Mouse (Mus musculus) forebrain, embryonic 15.5 days (tissue): ENCODE measurements at regions not wholly inside any gene's neighbourhood (a gene's known extent, or its start where the extent isn't known, plus 50 kb on each side); places are given as distances from the start of the nearest gene placed in this dataset.

ENCODE experiments used
- ATAC-seq: fragments of 200-750 bp; cut with Nextera tagmentation; replicated peaks from 2 replicates; pipeline ENCODE4 v1.8.0; 2017; ENCODE audit warnings: mild to moderate bottlenecking, moderate TSS enrichment, moderate library complexity
- H3K27ac ChIP-seq: fragments of 300-500 bp; sonication (generic); replicated peaks from 2 replicates; pipeline ENCODE4 v1.5.1; 2015; ENCODE audit warnings: mild to moderate bottlenecking, inconsistent platforms
- H3K27me3 ChIP-seq: fragments of 300-500 bp; sonication (generic); 2 replicates; pipeline ENCODE4 v1.6.1; 2015; ENCODE audit warnings: inconsistent platforms
- H3K36me3 ChIP-seq: fragments of 300-500 bp; sonication (generic); 2 replicates; pipeline ENCODE4 v1.6.1; 2015; ENCODE audit warnings: mild to moderate bottlenecking, inconsistent platforms
- H3K4me1 ChIP-seq: fragments of 300-500 bp; sonication (generic); 2 replicates; pipeline ENCODE4 v1.6.1; 2015; ENCODE audit warnings: inconsistent platforms
- H3K4me2 ChIP-seq: fragments of 300-500 bp; sonication (generic); replicated peaks from 2 replicates; pipeline ENCODE4 v1.6.1; 2015; ENCODE audit warnings: mild to moderate bottlenecking, inconsistent platforms
- H3K4me3 ChIP-seq: fragments of 300-500 bp; sonication (generic); 2 replicates; pipeline ENCODE4 v1.5.1; 2015; ENCODE audit warnings: mild to moderate bottlenecking, inconsistent platforms
- H3K9ac ChIP-seq: fragments of 300-500 bp; sonication (generic); replicated peaks from 2 replicates; pipeline ENCODE4 v1.6.1; 2015; ENCODE audit warnings: mild to moderate bottlenecking, inconsistent platforms
- H3K9me3 ChIP-seq: fragments of 300-500 bp; sonication (generic); 2 replicates; pipeline ENCODE4 v1.6.1; 2016; ENCODE audit warnings: inconsistent platforms
- WGBS: fragments of 180-500 bp; shearing (Covaris S2); methylation state at CpG from one replicate; pipeline ENCODE4 v1.1.7; 2015; ENCODE audit warnings: mixed read lengths; 5-methylcytosine and 5-hydroxymethylcytosine counted together

- H3K4me1 ChIP-seq = peaks cover 5% of the 10 kb centered on the region; the same call in 1 of the 2 replicates
- H3K9me3 ChIP-seq = no peaks in the 10 kb centered on the region
- ATAC-seq = no peak
- H3K27ac ChIP-seq = no peak overlapping the region
- H3K4me3 ChIP-seq = no peak overlapping the region
- H3K27me3 ChIP-seq = no peaks in the 10 kb centered on the region
- no peak overlapping the region for H3K9ac ChIP-seq
- H3K36me3 ChIP-seq = no peaks in the 10 kb centered on the region
- 61% methylated on average over 10 of the region's 10 CpGs for WGBS
- no peak overlapping the region for H3K4me2 ChIP-seq
Observed at GRCm38 (mm10) chr3:147428837-147429236, 576.7 kb downstream of the Ttll7 start.

GRCm38 (mm10) chr3:147442925-147443690 lies 590.9 kb downstream of the Ttll7 start:
- Histone ChIP-seq H3K27ac (no peak overlapping the region), H3K36me3 (no peaks in the 10 kb centered on the region), H3K27me3 (no peaks in the 10 kb centered on the region), H3K9ac (no peak overlapping the region), H3K4me1 (peaks cover 10% of the 10 kb centered on the region; the same call in 1 of the 2 replicates), H3K9me3 (no peaks in the 10 kb centered on the region), H3K4me2 (no peak overlapping the region), H3K4me3 (no peak overlapping the region)
- 43% methylated on average over 5 of the region's 5 CpGs for WGBS
- peak; percentile 75 for ATAC-seq

- no peaks in the 10 kb centered on the region for H3K36me3 ChIP-seq
- H3K4me2 ChIP-seq = no peak overlapping the region
- no peaks in the 10 kb centered on the region for H3K9me3 ChIP-seq
- H3K4me3 ChIP-seq = no peak overlapping the region
- H3K27me3 ChIP-seq = no peaks in the 10 kb centered on the region
- H3K27ac ChIP-seq = no peak overlapping the region
- no peak for ATAC-seq
- H3K9ac ChIP-seq = no peak overlapping the region
- peaks cover 10% of the 10 kb centered on the region; the same call in 1 of the 2 replicates for H3K4me1 ChIP-seq
Observed at GRCm38 (mm10) chr3:147443691-147443960, 591.5 kb downstream of the Ttll7 start.

GRCm38 (mm10) chr3:147444005-147444763 lies 592.0 kb downstream of the Ttll7 start:
- no peak for ATAC-seq
- WGBS = 63% methylated on average over 10 of the region's 10 CpGs
- no peaks in the 10 kb centered on the region for H3K27me3 ChIP-seq
- H3K4me3 ChIP-seq = no peak overlapping the region
- no peak overlapping the region for H3K27ac ChIP-seq
- H3K4me2 ChIP-seq = no peak overlapping the region
- no peaks in the 10 kb centered on the region for H3K36me3 ChIP-seq
- peaks cover 10% of the 10 kb centered on the region; the same call in 1 of the 2 replicates for H3K4me1 ChIP-seq
- H3K9me3 ChIP-seq = no peaks in the 10 kb centered on the region
- H3K9ac ChIP-seq = no peak overlapping the region

- no peaks in the 10 kb centered on the region for H3K9me3 ChIP-seq
- H3K4me2 ChIP-seq = no peak overlapping the region
- no peak overlapping the region for H3K27ac ChIP-seq
- H3K4me3 ChIP-seq = no peak overlapping the region
- no peaks in the 10 kb centered on the region for H3K36me3 ChIP-seq
- no peak overlapping the region for H3K9ac ChIP-seq
- WGBS = 87% methylated on average over 5 of the region's 5 CpGs
- H3K4me1 ChIP-seq = peaks cover 10% of the 10 kb centered on the region; the same call in 1 of the 2 replicates
- H3K27me3 ChIP-seq = no peaks in the 10 kb centered on the region
- no peak for ATAC-seq
Observed at GRCm38 (mm10) chr3:147445066-147445844, 593.1 kb downstream of the Ttll7 start.

- H3K9ac ChIP-seq = no peak overlapping the region
- H3K36me3 ChIP-seq = no peaks in the 10 kb centered on the region
- ATAC-seq = no peak
- H3K4me3 ChIP-seq = no peak overlapping the region
- no peaks in the 10 kb centered on the region for H3K27me3 ChIP-seq
- H3K4me1 ChIP-seq = peaks cover 10% of the 10 kb centered on the region; the same call in 1 of the 2 replicates
- no peak overlapping the region for H3K27ac ChIP-seq
- H3K9me3 ChIP-seq = no peaks in the 10 kb centered on the region
- H3K4me2 ChIP-seq = no peak overlapping the region
- 89% methylated on average over 8 of the region's 8 CpGs for WGBS
Observed at GRCm38 (mm10) chr3:147445884-147446283, 593.7 kb downstream of the Ttll7 start.

- Histone ChIP-seq H3K27ac (no peak overlapping the region), H3K27me3 (no peaks in the 10 kb centered on the region), H3K4me1 (peaks cover 15% of the 10 kb centered on the region), H3K4me3 (no peak overlapping the region), H3K9me3 (no peaks in the 10 kb centered on the region), H3K36me3 (no peaks in the 10 kb centered on the region), H3K4me2 (no peak overlapping the region), H3K9ac (no peak overlapping the region)
- ATAC-seq = no peak
- WGBS = 63% methylated on average over 4 of the region's 4 CpGs
Observed at GRCm38 (mm10) chr3:147452176-147452575, 600.0 kb downstream of the Ttll7 start.

GRCm38 (mm10) chr3:147455383-147455782 lies 603.2 kb downstream of the Ttll7 start:
- H3K4me1 ChIP-seq = peaks cover 15% of the 10 kb centered on the region
- H3K27ac ChIP-seq = peak overlapping the region; percentile 12; the same call in 1 of the 2 replicates
- H3K4me2 ChIP-seq = no peak overlapping the region
- no peak overlapping the region for H3K9ac ChIP-seq
- ATAC-seq = peak; percentile 85
- H3K27me3 ChIP-seq = no peaks in the 10 kb centered on the region
- 18% methylated on average over 3 of the region's 3 CpGs for WGBS
- H3K36me3 ChIP-seq = no peaks in the 10 kb centered on the region
- H3K4me3 ChIP-seq = no peak overlapping the region
- H3K9me3 ChIP-seq = no peaks in the 10 kb centered on the region

- Histone ChIP-seq H3K36me3 (no peaks in the 10 kb centered on the region), H3K4me3 (no peak overlapping the region), H3K9ac (no peak overlapping the region), H3K4me2 (no peak overlapping the region), H3K4me1 (peaks cover 15% of the 10 kb centered on the region), H3K9me3 (no peaks in the 10 kb centered on the region), H3K27me3 (no peaks in the 10 kb centered on the region), H3K27ac (no peak overlapping the region)
- WGBS = 47% methylated on average over 4 of the region's 4 CpGs
- ATAC-seq = no peak
Observed at GRCm38 (mm10) chr3:147456294-147456693, 604.1 kb downstream of the Ttll7 start.

GRCm38 (mm10) chr3:147458115-147458514 lies 605.9 kb downstream of the Ttll7 start:
- WGBS = 48% methylated on average over 4 of the region's 4 CpGs
- ATAC-seq = no peak
- no peak overlapping the region for H3K4me2 ChIP-seq

GRCm38 (mm10) chr3:147479890-147480289 lies 627.7 kb downstream of the Ttll7 start:
- no peaks in the 10 kb centered on the region for H3K27me3 ChIP-seq
- ATAC-seq = no peak
- no peak overlapping the region for H3K4me2 ChIP-seq
- no peak overlapping the region for H3K4me3 ChIP-seq
- 93% methylated on average over 1 of the region's 1 CpGs for WGBS
- H3K9ac ChIP-seq = no peak overlapping the region
- no peaks in the 10 kb centered on the region for H3K36me3 ChIP-seq
- no peaks in the 10 kb centered on the region for H3K9me3 ChIP-seq
- no peak overlapping the region for H3K27ac ChIP-seq
- no peaks in the 10 kb centered on the region for H3K4me1 ChIP-seq

More at GRCm38 (mm10) chr3:147458115-147458514, 605.9 kb downstream of the Ttll7 start:
- H3K9ac ChIP-seq = no peak overlapping the region
- no peaks in the 10 kb centered on the region for H3K27me3 ChIP-seq
- H3K27ac ChIP-seq = no peak overlapping the region
- H3K36me3 ChIP-seq = no peaks in the 10 kb centered on the region
- H3K9me3 ChIP-seq = no peaks in the 10 kb centered on the region
- peaks cover 12% of the 10 kb centered on the region for H3K4me1 ChIP-seq
- H3K4me3 ChIP-seq = no peak overlapping the region
